In the genomic region with DNA sequence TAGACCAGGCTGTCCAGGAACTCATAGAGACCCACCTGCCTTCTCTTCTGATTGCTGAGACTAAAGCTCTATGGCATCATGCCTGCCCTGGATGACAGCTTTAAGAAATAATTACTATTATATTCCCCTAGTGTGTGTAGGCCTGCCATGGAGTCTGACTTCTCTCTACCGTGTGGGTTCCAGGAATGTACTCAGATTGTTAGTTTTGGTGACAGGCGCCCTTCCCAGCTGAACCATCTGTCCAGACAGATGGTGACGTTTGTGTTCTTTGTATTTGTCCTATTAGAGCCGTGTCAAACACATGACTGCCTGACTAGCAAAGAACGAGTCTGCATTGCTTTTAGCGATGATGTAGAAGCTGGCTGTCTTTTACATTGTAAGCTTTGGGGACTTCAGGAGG, we compare ENCODE assay signal across 15 mouse cellular contexts. TPM values are rescaled to one million over a fixed set of nuclear protein-coding genes. Genes with fewer than 3 reads are reported as not detected.
DNase-seq lines count a peak whose midpoint lies in the region; ATAC-seq and TF ChIP-seq lines count a peak whose summit lies in the region.
"Had no signal": no experiment of that assay in that cellular context is flagged by ENCODE, and none has a peak within 500 bp of the region (broad histone marks: within the 10 kb centered on the region; RNA-seq: fewer than 3 reads in every experiment).

No protein-coding gene starts in this region.

- TF ChIP-seq CTCF in layer of hippocampus, adult 2 months (conservative IDR thresholded peaks at IDR 0.05) = no peak
- no peak for TF ChIP-seq CTCF in olfactory bulb, adult 2 months (IDR thresholded peaks at IDR 0.05; ENCODE audit: insufficient read depth, low read depth, low read length)

- H3K9me3 ChIP-seq in midbrain, embryonic 10.5 days (replicated peaks) = no peaks in the 10 kb centered on the region
- H3K9me3 ChIP-seq in midbrain, embryonic 16.5 days (replicated peaks; ENCODE audit: control insufficient read depth, low read length, poor library complexity, severe bottlenecking) = no peaks in the 10 kb centered on the region

- no peak for DNase-seq in midbrain, embryonic 10.5 days (ENCODE audit: low spot score)
- DNase-seq in cerebellum, postnatal 36 days = peak; percentile 75 to 84
- DNase-seq in layer of hippocampus, adult 2 months (ENCODE audit: low spot score in 2 of 2) = peak; percentile 78 to 80
- no peak for DNase-seq in right cerebral cortex, postnatal 25 days
- DNase-seq in urinary bladder, adult 18-20 months (ENCODE audit: low spot score in 2 of 2) = no peak
- no peak for DNase-seq in embryo, embryonic 10 days (ENCODE audit: low spot score)
- DNase-seq: kidney, adult 2 months; lung, adult 18-20 months; spleen, adult 18-20 months; thymus, postnatal 14 days had no signal

- no peak for TF ChIP-seq POLR2A in olfactory bulb, adult 2 months (IDR thresholded peaks at IDR 0.05; ENCODE audit: insufficient read depth, low read depth, low read length)

- ATAC-seq in midbrain, embryonic 16.5 days = no peak

- H3K4me2 ChIP-seq in midbrain, embryonic 16.5 days (ENCODE audit: low read length) = no peak overlapping the region

- H3K27ac ChIP-seq in midbrain, embryonic 10.5 days (replicated peaks) = peak overlapping the region; percentile 46; the same call in 1 of the 2 replicates
- H3K27ac ChIP-seq in midbrain, embryonic 16.5 days (ENCODE audit: low read length) = no peak overlapping the region
- peak overlapping the region; percentile 81 for H3K27ac ChIP-seq in layer of hippocampus, adult 2 months
- peak overlapping the region; percentile 19; the same call in 1 of the 2 replicates for H3K27ac ChIP-seq in olfactory bulb, adult 2 months (ENCODE audit: insufficient read depth, low read depth, low read length)

- peaks cover 41% of the 10 kb centered on the region for H3K36me3 ChIP-seq in midbrain, embryonic 10.5 days
- peaks cover 19% of the 10 kb centered on the region for H3K36me3 ChIP-seq in midbrain, embryonic 16.5 days (ENCODE audit: control insufficient read depth, insufficient read depth, low read length)

- H3K4me1 ChIP-seq in midbrain, embryonic 10.5 days = no peaks in the 10 kb centered on the region
- no peaks in the 10 kb centered on the region for H3K4me1 ChIP-seq in midbrain, embryonic 16.5 days (ENCODE audit: control insufficient read depth, insufficient read depth, low read length)
- H3K4me1 ChIP-seq in olfactory bulb, adult 2 months (ENCODE audit: control insufficient read depth, insufficient read depth, low read length) = peaks cover 48% of the 10 kb centered on the region

- 78% methylated on average over 6 of the region's 6 CpGs for WGBS in midbrain, embryonic 10.5 days
- 42% methylated on average over 6 of the region's 6 CpGs for WGBS in midbrain, embryonic 16.5 days
- 37% methylated on average over 6 of the region's 6 CpGs for WGBS in olfactory bulb, adult 2 months

- no peaks in the 10 kb centered on the region for H3K27me3 ChIP-seq in midbrain, embryonic 10.5 days (ENCODE audit: low read depth, poor library complexity, severe bottlenecking)
- no peaks in the 10 kb centered on the region for H3K27me3 ChIP-seq in midbrain, embryonic 16.5 days (ENCODE audit: control insufficient read depth, insufficient read depth, low read depth, low read length)
- H3K27me3 ChIP-seq: CH12.LX had no signal

- H3K4me3 ChIP-seq in midbrain, embryonic 10.5 days = no peak overlapping the region
- H3K4me3 ChIP-seq in midbrain, embryonic 16.5 days (ENCODE audit: low read depth, low read length) = no peak overlapping the region
- no peak overlapping the region for H3K4me3 ChIP-seq in layer of hippocampus, adult 2 months
- no peak overlapping the region for H3K4me3 ChIP-seq in olfactory bulb, adult 2 months (ENCODE audit: insufficient read depth, low read depth, low read length)
- H3K4me3 ChIP-seq: erythroblast, embryonic 14.5 days; myocyte had no signal

- no peak overlapping the region for H3K9ac ChIP-seq in midbrain, embryonic 16.5 days (ENCODE audit: low read depth, low read length)

RNA-seq across cellular contexts. Expression of gene Vps35l, which starts 38.5 kb away (rescaled TPM):
- polyA plus RNA-seq in midbrain, embryonic 10.5 days (2016; fragmentation: Nextera tagmentation; extraction: Ambion mirVana) = 68.6 and 84.0 TPM in 2 replicates
- 102 and 113 TPM in 2 replicates for polyA plus RNA-seq in midbrain, embryonic 16.5 days (2015; fragmentation: Nextera tagmentation; extraction: Ambion mirVana)
- total RNA-seq in layer of hippocampus, adult 2 months (2021) = 10 to 100 TPM; 58.5 to 65.1 TPM
- not detected in 2 replicates for polyA plus RNA-seq in olfactory bulb, adult 2 months (2012; ENCODE audit: insufficient read depth, insufficient read length, low replicate concordance, missing spikeins)

Comparison
In these comparisons a context has a peak if more than half of its experiments do, and no peak if none do; other contexts are left out.
1. DNase-seq: peak in cerebellum, postnatal 36 days (2 of 2) and layer of hippocampus, adult 2 months (2 of 2); none in midbrain, embryonic 10.5 days (single experiment), right cerebral cortex, postnatal 25 days (single experiment), urinary bladder, adult 18-20 months (0 of 2) and embryo, embryonic 10 days (single experiment).